Mouse (Mus musculus): Measurements from ENCODE around the gene Slc15a1. TPM values are rescaled to one million over a fixed set of nuclear protein-coding genes. Genes with fewer than 3 reads are reported as not detected.

Slc15a1 gene
- polyA plus RNA-seq, 1 experiment from 2014 or later, result 37.8 TPM

DNA sequence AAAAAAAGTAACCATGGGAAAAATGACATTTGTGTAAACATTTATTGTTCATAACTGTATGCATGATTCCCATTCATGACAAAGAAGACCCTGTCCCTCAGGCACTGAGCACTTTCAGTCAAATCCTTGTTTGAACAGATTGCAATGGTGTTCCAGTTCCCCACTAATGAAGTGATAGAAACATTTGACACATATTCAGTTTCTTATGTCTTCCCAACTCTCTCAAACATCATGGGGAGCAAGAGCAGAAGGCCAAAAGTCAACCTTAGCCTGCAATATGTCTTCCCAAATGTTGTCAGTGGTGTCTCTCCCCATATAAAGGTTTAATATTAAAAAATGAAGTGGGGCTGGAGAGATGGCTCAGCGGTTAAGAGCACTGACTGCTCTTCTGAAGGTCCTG is 19.3 kb downstream of the Slc15a1 start:
- no peaks in the 10 kb centered on the region for H3K27me3 ChIP-seq (replicated peaks; ENCODE audit: control insufficient read depth, insufficient read depth, low read length)
- H3K4me3 ChIP-seq (ENCODE audit: low read depth, low read length), result no peak overlapping the region
- no peak for ATAC-seq
- TF ChIP-seq CTCF (IDR thresholded peaks at IDR 0.05; ENCODE audit: low read depth), result no peak
- no peak overlapping the region for H3K9ac ChIP-seq (ENCODE audit: low read depth, low read length)
- H3K4me2 ChIP-seq (replicated peaks; ENCODE audit: low read depth), result no peak overlapping the region
- no peak overlapping the region for H3K27ac ChIP-seq (ENCODE audit: low read depth, low read length)
- H3K36me3 ChIP-seq (ENCODE audit: control insufficient read depth, insufficient read depth), result peaks cover 7% of the 10 kb centered on the region
- WGBS, result 91% methylated on average over 1 of the region's 1 CpGs
- H3K4me1 ChIP-seq (replicated peaks; ENCODE audit: control insufficient read depth, insufficient read depth, low read length), result no peaks in the 10 kb centered on the region
- no peaks in the 10 kb centered on the region for H3K9me3 ChIP-seq (ENCODE audit: control insufficient read depth)

DNA sequence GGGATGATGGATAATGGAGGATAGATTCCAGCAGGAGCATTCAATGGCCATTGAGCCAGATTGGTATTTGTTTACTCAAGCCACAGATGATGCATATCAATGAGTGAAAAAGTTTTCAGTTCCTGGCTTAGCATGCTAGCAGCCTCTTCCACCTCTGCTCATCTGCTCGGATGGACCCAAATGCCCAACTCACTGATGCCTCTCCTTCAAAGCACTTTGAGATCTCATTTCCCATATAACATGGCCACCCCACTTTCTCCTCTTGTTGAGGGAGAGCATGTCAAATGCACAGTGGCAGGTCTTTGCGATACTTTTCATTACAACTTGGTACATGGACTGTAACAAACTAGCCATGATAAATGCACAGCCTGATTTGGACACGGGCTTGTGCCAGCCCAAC is 20.6 kb downstream of the Slc15a1 start:
- ATAC-seq, result no peak

DNA sequence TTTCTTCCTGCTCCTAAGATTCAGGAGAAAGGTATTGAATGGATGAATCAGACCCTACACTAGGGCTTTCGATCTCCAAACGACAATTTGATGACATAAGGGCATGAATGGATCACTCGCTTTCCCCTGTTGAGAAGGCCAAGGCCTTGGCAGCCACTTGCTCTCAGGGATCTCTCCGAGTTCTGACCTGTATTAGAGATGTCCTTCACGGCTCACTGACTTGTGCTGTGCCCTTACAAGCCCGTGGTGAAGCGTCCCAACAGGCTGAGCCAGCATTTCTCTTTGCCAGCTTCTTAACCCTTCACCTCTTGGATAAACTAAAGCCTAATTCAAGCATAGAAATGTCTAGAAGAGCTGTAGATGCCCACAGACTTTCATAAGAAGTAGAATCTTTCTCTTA is 22.9 kb downstream of the Slc15a1 start:
- H3K9ac ChIP-seq (ENCODE audit: low read depth, low read length), result no peak overlapping the region
- no peak overlapping the region for H3K27ac ChIP-seq (ENCODE audit: low read depth, low read length)
- no peak for TF ChIP-seq CTCF (IDR thresholded peaks at IDR 0.05; ENCODE audit: low read depth)
- no peak overlapping the region for H3K4me3 ChIP-seq (ENCODE audit: low read depth, low read length)
- peaks cover 14% of the 10 kb centered on the region for H3K36me3 ChIP-seq (ENCODE audit: control insufficient read depth, insufficient read depth)
- H3K4me1 ChIP-seq (replicated peaks; ENCODE audit: control insufficient read depth, insufficient read depth, low read length), result no peaks in the 10 kb centered on the region
- 70% methylated on average over 7 of the region's 7 CpGs for WGBS
- H3K4me2 ChIP-seq (replicated peaks; ENCODE audit: low read depth), result no peak overlapping the region
- no peaks in the 10 kb centered on the region for H3K27me3 ChIP-seq (replicated peaks; ENCODE audit: control insufficient read depth, insufficient read depth, low read length)
- H3K9me3 ChIP-seq (ENCODE audit: control insufficient read depth), result no peaks in the 10 kb centered on the region
- ATAC-seq, result no peak

More for the DNA sequence above, 20.6 kb downstream of the Slc15a1 start:
- H3K36me3 ChIP-seq (ENCODE audit: control insufficient read depth, insufficient read depth), result peaks cover 17% of the 10 kb centered on the region
- TF ChIP-seq CTCF (IDR thresholded peaks at IDR 0.05; ENCODE audit: low read depth), result no peak
- H3K9ac ChIP-seq (ENCODE audit: low read depth, low read length), result no peak overlapping the region
- H3K27me3 ChIP-seq (replicated peaks; ENCODE audit: control insufficient read depth, insufficient read depth, low read length), result no peaks in the 10 kb centered on the region
- no peak overlapping the region for H3K27ac ChIP-seq (ENCODE audit: low read depth, low read length)
- no peak overlapping the region for H3K4me2 ChIP-seq (replicated peaks; ENCODE audit: low read depth)
- no peak overlapping the region for H3K4me3 ChIP-seq (ENCODE audit: low read depth, low read length)
- no peaks in the 10 kb centered on the region for H3K4me1 ChIP-seq (replicated peaks; ENCODE audit: control insufficient read depth, insufficient read depth, low read length)
- 87% methylated on average over 3 of the region's 3 CpGs for WGBS
- H3K9me3 ChIP-seq (ENCODE audit: control insufficient read depth), result no peaks in the 10 kb centered on the region

DNA sequence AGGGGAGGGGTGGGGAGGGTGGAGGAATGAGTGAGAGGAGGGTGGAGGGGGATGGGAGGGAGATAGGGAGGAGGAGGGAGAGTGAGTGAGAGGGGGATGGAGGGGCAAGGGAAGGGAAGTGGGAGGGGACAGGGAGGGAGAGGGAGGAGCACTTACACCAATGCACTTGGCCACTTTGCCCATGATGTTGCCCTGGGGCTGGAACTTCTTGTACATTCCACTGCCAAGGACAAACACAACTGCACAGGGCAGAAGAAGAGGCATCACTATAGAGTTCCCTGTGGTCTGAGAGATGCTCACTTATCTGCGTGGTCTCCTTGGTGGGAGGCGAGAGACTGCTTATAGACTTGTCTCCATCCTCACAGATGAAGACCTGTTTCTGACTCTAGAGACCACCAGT is 23.5 kb downstream of the Slc15a1 start:
- H3K36me3 ChIP-seq (ENCODE audit: control insufficient read depth, insufficient read depth), result peaks cover 14% of the 10 kb centered on the region
- H3K27ac ChIP-seq (ENCODE audit: low read depth, low read length), result no peak overlapping the region
- no peak for ATAC-seq
- no peaks in the 10 kb centered on the region for H3K4me1 ChIP-seq (replicated peaks; ENCODE audit: control insufficient read depth, insufficient read depth, low read length)
- no peak overlapping the region for H3K4me3 ChIP-seq (ENCODE audit: low read depth, low read length)
- H3K4me2 ChIP-seq (replicated peaks; ENCODE audit: low read depth), result no peak overlapping the region
- no peaks in the 10 kb centered on the region for H3K9me3 ChIP-seq (ENCODE audit: control insufficient read depth)
- H3K27me3 ChIP-seq (replicated peaks; ENCODE audit: control insufficient read depth, insufficient read depth, low read length), result no peaks in the 10 kb centered on the region
- TF ChIP-seq CTCF (IDR thresholded peaks at IDR 0.05; ENCODE audit: low read depth), result no peak
- no peak overlapping the region for H3K9ac ChIP-seq (ENCODE audit: low read depth, low read length)
- WGBS, result 84% methylated on average over 2 of the region's 2 CpGs

DNA sequence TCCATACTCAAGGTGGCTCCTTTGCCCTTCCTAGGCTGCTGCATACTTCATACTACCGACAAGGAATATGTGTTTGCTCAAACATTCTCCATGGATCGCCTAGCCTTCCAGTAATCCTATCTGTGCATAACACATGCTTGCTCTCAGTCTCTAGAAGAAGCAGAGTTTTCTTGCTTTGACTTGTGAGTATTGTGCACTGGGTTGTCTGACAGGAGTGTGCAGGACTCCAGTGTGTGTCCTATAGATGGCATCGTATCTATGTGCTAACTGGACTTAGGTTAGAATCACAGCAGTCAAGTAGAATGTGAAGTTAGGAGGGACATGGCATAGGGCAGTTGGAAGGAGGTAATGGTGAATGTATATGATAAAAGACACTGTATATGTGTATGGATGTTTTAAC is 26.0 kb downstream of the Slc15a1 start:
- peak; percentile 31 for TF ChIP-seq CTCF (IDR thresholded peaks at IDR 0.05; ENCODE audit: low read depth)

DNA sequence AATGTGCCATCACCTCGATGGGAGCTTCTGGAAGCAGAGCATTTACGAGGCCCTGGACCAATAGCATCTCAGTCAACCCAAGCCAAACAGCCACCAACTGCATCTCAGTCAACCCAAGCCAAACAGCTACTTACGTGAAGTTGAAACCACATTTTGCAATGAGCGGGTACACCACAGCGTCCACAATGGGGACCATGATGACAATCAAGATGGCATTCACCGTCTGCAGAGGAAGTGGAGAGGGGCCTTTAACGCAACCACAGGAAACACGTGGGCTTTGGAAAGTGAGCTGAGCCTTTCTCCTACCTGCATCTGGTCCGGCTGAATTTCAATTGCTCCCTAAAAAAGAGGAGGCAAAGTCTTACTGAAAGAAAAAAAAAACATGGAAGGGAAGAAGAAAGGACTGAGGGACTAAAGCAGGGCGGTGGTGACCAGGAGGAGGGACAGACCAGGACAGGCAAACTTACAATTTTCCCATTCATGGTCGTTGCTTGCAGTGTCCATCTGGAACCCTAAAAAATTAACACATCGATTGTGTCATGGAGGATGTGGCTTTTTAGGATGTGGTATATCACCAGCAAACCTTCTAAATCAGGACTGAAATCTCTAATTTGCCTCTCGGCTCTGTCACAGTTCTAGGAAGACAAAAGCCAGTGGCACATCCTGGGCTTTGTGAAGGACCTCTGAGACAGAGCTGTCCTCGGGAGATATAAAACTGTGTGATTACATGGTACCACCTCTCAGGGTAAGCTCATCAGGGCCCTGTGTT is 26.9 kb downstream of the Slc15a1 start:
- Histone ChIP-seq H3K4me3 (ENCODE audit: low read depth, low read length) (no peak overlapping the region), H3K9me3 (ENCODE audit: control insufficient read depth) (no peaks in the 10 kb centered on the region), H3K4me2 (replicated peaks; ENCODE audit: low read depth) (no peak overlapping the region), H3K9ac (ENCODE audit: low read depth, low read length) (no peak overlapping the region), H3K27me3 (replicated peaks; ENCODE audit: control insufficient read depth, insufficient read depth, low read length) (no peaks in the 10 kb centered on the region), H3K36me3 (ENCODE audit: control insufficient read depth, insufficient read depth) (peaks cover 10% of the 10 kb centered on the region; the same call in 1 of the 2 replicates), H3K4me1 (replicated peaks; ENCODE audit: control insufficient read depth, insufficient read depth, low read length) (no peaks in the 10 kb centered on the region), H3K27ac (ENCODE audit: low read depth, low read length) (no peak overlapping the region)
- no peak for TF ChIP-seq CTCF (IDR thresholded peaks at IDR 0.05; ENCODE audit: low read depth)
- ATAC-seq, result no peak
- WGBS, result 86% methylated on average over 14 of the region's 14 CpGs

More for the DNA sequence above, 26.0 kb downstream of the Slc15a1 start:
- no peak for ATAC-seq
- H3K4me1 ChIP-seq (replicated peaks; ENCODE audit: control insufficient read depth, insufficient read depth, low read length), result no peaks in the 10 kb centered on the region
- no peak overlapping the region for H3K4me3 ChIP-seq (ENCODE audit: low read depth, low read length)
- no peak overlapping the region for H3K9ac ChIP-seq (ENCODE audit: low read depth, low read length)
- no peaks in the 10 kb centered on the region for H3K9me3 ChIP-seq (ENCODE audit: control insufficient read depth)
- H3K4me2 ChIP-seq (replicated peaks; ENCODE audit: low read depth), result no peak overlapping the region
- no peaks in the 10 kb centered on the region for H3K27me3 ChIP-seq (replicated peaks; ENCODE audit: control insufficient read depth, insufficient read depth, low read length)
- H3K36me3 ChIP-seq (ENCODE audit: control insufficient read depth, insufficient read depth), result peaks cover 10% of the 10 kb centered on the region; the same call in 1 of the 2 replicates
- H3K27ac ChIP-seq (ENCODE audit: low read depth, low read length), result no peak overlapping the region
- 76% methylated on average over 3 of the region's 3 CpGs for WGBS
